Mouse (Mus musculus) heart, embryonic 11.5 days (tissue): ENCODE measurements around the gene Herc2. TPM values are rescaled to one million over a fixed set of nuclear protein-coding genes. Genes with fewer than 3 reads are reported as not detected.

Experiments used
- ATAC-seq: fragments of 200-750 bp; cut with Nextera tagmentation; replicated peaks from 2 replicates; pipeline ENCODE4 v1.8.0; 2017; ENCODE audit warnings: moderate library complexity; ENCODE audit not compliant: insufficient number of reproducible peaks, low FRiP score, low TSS enrichment
- H3K27ac ChIP-seq: fragments of 300-500 bp; sonication (generic); 2 replicates; pipeline ENCODE4 v1.5.1; 2014; ENCODE audit warnings: mild to moderate bottlenecking, low read depth, low read length
- H3K27me3 ChIP-seq: fragments of 300-500 bp; sonication (generic); 2 replicates; pipeline ENCODE4 v1.6.1; 2014; ENCODE audit warnings: mild to moderate bottlenecking, low read length, mixed read lengths; ENCODE audit not compliant: control insufficient read depth, insufficient read depth
- H3K36me3 ChIP-seq: fragments of 300-500 bp; sonication (generic); 2 replicates; pipeline ENCODE4 v1.6.1; 2014; ENCODE audit warnings: mild to moderate bottlenecking, low read length, moderate library complexity, mixed read lengths; ENCODE audit not compliant: control insufficient read depth, insufficient read depth
- H3K4me1 ChIP-seq: fragments of 300-500 bp; sonication (generic); 2 replicates; pipeline ENCODE4 v1.6.1; 2014; ENCODE audit warnings: low read length; ENCODE audit not compliant: control insufficient read depth, insufficient read depth
- H3K4me2 ChIP-seq: fragments of 300-500 bp; sonication (generic); 2 replicates; pipeline ENCODE4 v1.6.1; 2014; ENCODE audit warnings: mild to moderate bottlenecking, moderate library complexity
- H3K4me3 ChIP-seq: fragments of 300-500 bp; sonication (generic); 2 replicates; pipeline ENCODE4 v1.5.1; 2014; ENCODE audit warnings: low read depth, low read length
- H3K9ac ChIP-seq: fragments of 300-500 bp; sonication (generic); 2 replicates; pipeline ENCODE4 v1.6.1; 2014; ENCODE audit warnings: mild to moderate bottlenecking, low read depth, low read length, moderate library complexity
- H3K9me3 ChIP-seq: fragments of 300-500 bp; sonication (generic); replicated peaks from 2 replicates; pipeline ENCODE4 v1.6.1; 2016; ENCODE audit warnings: low read length; ENCODE audit not compliant: control insufficient read depth
- WGBS: fragments of 180-500 bp; shearing (Covaris S2); extraction: QIAGEN DNeasy Blood & Tissue Kit; methylation state at CpG from one replicate; pipeline ENCODE4 v1.1.7; 2014; ENCODE audit not compliant: insufficient replicate concordance; 5-methylcytosine and 5-hydroxymethylcytosine counted together
- polyA plus RNA-seq: library from polyadenylated mRNA; unstranded; fragments of >200 nt; fragmentation: Nextera tagmentation; extraction: Ambion mirVana; gene quantifications from 2 replicates; pipeline ENCODE4 v1.2.1, GENCODE M21; 2014

Herc2 gene
- polyA plus RNA-seq, 1 experiment from 2014 or later, result 21.1 TPM

GRCm38 (mm10) chr7:56236617-56237016 is 186.6 kb downstream of the Herc2 start:
- no peak overlapping the region for H3K27ac ChIP-seq
- H3K9me3 ChIP-seq, result no peaks in the 10 kb centered on the region
- no peak for ATAC-seq
- 77% methylated on average over 3 of the region's 3 CpGs for WGBS
- H3K4me1 ChIP-seq, result no peaks in the 10 kb centered on the region
- H3K9ac ChIP-seq, result no peak overlapping the region
- no peak overlapping the region for H3K4me2 ChIP-seq
- H3K36me3 ChIP-seq, result 0 out of 2 replicates have a peak, but pooled peaks cover 2% of the 10 kb centered on the region
- H3K27me3 ChIP-seq, result no peaks in the 10 kb centered on the region
- no peak overlapping the region for H3K4me3 ChIP-seq

GRCm38 (mm10) chr7:56239543-56239942 is 189.5 kb downstream of the Herc2 start, which contains the start of gene Oca2:
Gene Oca2, plus strand, starts transcription at chr7:56239760.
- H3K9me3 ChIP-seq, result no peaks in the 10 kb centered on the region
- 0 out of 2 replicates have a peak, but pooled peaks cover 4% of the 10 kb centered on the region for H3K4me1 ChIP-seq
- no peak within 1 kb of the TSS for H3K4me2 ChIP-seq
- H3K27me3 ChIP-seq, result no peaks in the 10 kb centered on the region
- H3K4me3 ChIP-seq, result no peak within 1 kb of the TSS
- WGBS, result 33% methylated on average over 3 of the region's 3 CpGs
- ATAC-seq, result no peak
- H3K9ac ChIP-seq, result no peak within 1 kb of the TSS
- H3K36me3 ChIP-seq, result no peaks in the 10 kb centered on the region
- H3K27ac ChIP-seq, result no peak within 1 kb of the TSS

GRCm38 (mm10) chr7:56254568-56254967 is 204.6 kb downstream of the Herc2 start:
- H3K27ac ChIP-seq, result no peak overlapping the region
- no peak overlapping the region for H3K9ac ChIP-seq
- H3K36me3 ChIP-seq, result no peaks in the 10 kb centered on the region
- no peak overlapping the region for H3K4me3 ChIP-seq
- no peak overlapping the region for H3K4me2 ChIP-seq
- ATAC-seq, result no peak
- WGBS, result 76% methylated on average over 10 of the region's 10 CpGs
- H3K4me1 ChIP-seq, result no peaks in the 10 kb centered on the region
- H3K9me3 ChIP-seq, result 0 out of 2 replicates have a peak, but pooled peaks cover 3% of the 10 kb centered on the region
- no peaks in the 10 kb centered on the region for H3K27me3 ChIP-seq

GRCm38 (mm10) chr7:56257875-56258441 is 208.0 kb downstream of the Herc2 start:
- Histone ChIP-seq H3K4me2 (no peak overlapping the region), H3K9me3 (no peaks in the 10 kb centered on the region), H3K27ac (no peak overlapping the region), H3K4me3 (no peak overlapping the region), H3K36me3 (no peaks in the 10 kb centered on the region), H3K27me3 (no peaks in the 10 kb centered on the region), H3K9ac (no peak overlapping the region), H3K4me1 (no peaks in the 10 kb centered on the region)
- no peak for ATAC-seq
- WGBS, result 76% methylated on average over 3 of the region's 3 CpGs

- Histone ChIP-seq H3K27ac (no peak overlapping the region), H3K4me2 (no peak overlapping the region), H3K9ac (no peak overlapping the region), H3K9me3 (no peaks in the 10 kb centered on the region), H3K36me3 (no peaks in the 10 kb centered on the region), H3K4me3 (no peak overlapping the region), H3K4me1 (no peaks in the 10 kb centered on the region), H3K27me3 (no peaks in the 10 kb centered on the region)
- ATAC-seq, result no peak
- WGBS, result 80% methylated on average over 2 of the region's 2 CpGs
These were observed 227.5 kb downstream of the Herc2 start for GRCm38 (mm10) chr7:56277506-56277905.

Other genes starting within 250 kb of the Herc2 start
- 55.4 and 64.8 TPM in 2 replicates for gene Cyfip1, start 208.5 kb upstream of the Herc2 start, polyA plus RNA-seq
- 41.1 and 47.9 TPM in 2 replicates for gene Nipa2, start 87.7 kb upstream of the Herc2 start, polyA plus RNA-seq
- 4.4 and 5.4 TPM in 2 replicates for gene Nipa1, start 30.2 kb upstream of the Herc2 start, polyA plus RNA-seq
- not detected in 2 replicates for gene Oca2, start 189.6 kb downstream of the Herc2 start, polyA plus RNA-seq